Mouse (Mus musculus) cortical plate, adult 2 months (tissue): ENCODE measurements around the gene Pspc1.

Experiments used
- CTCF ChIP-seq: fragments of 200-500 bp; IDR thresholded peaks from 2 replicates; pipeline ENCODE4 v1.5.1; 2011; ENCODE audit warnings: mild to moderate bottlenecking, control low read depth, low read length; ENCODE audit not compliant: insufficient read depth; ENCODE audit errors: extremely low read depth
- POLR2A ChIP-seq: fragments of 200-500 bp; IDR thresholded peaks from 2 replicates; pipeline ENCODE4 v1.6.1; 2011; ENCODE audit warnings: mild to moderate bottlenecking, low read length, control low read depth; ENCODE audit not compliant: insufficient read depth; ENCODE audit errors: extremely low read depth

- TF ChIP-seq CTCF (no peak), POLR2A (no peak)
Measured at GRCm38 (mm10) chr14:56726493-56726892, 51.6 kb downstream of the Pspc1 start.
